Mouse (Mus musculus) thymus, adult 2 months (tissue): ENCODE data around the gene Gnb1.

Source experiments
- CTCF ChIP-seq: fragments of 200-500 bp; IDR thresholded peaks from 2 replicates; pipeline ENCODE4 v1.5.1; 2012; ENCODE audit warnings: mild to moderate bottlenecking, control low read depth, low read length, moderate library complexity, borderline replicate concordance; ENCODE audit not compliant: control insufficient read depth, poor library complexity, insufficient read depth; ENCODE audit errors: extremely low read depth
- POLR2A ChIP-seq: fragments of 200-500 bp; IDR thresholded peaks from 2 replicates; pipeline ENCODE4 v1.6.1; 2012; ENCODE audit warnings: mild to moderate bottlenecking, low read length, control low read depth, moderate library complexity; ENCODE audit not compliant: control insufficient read depth, poor library complexity, insufficient read depth; ENCODE audit errors: extremely low read depth

DNA sequence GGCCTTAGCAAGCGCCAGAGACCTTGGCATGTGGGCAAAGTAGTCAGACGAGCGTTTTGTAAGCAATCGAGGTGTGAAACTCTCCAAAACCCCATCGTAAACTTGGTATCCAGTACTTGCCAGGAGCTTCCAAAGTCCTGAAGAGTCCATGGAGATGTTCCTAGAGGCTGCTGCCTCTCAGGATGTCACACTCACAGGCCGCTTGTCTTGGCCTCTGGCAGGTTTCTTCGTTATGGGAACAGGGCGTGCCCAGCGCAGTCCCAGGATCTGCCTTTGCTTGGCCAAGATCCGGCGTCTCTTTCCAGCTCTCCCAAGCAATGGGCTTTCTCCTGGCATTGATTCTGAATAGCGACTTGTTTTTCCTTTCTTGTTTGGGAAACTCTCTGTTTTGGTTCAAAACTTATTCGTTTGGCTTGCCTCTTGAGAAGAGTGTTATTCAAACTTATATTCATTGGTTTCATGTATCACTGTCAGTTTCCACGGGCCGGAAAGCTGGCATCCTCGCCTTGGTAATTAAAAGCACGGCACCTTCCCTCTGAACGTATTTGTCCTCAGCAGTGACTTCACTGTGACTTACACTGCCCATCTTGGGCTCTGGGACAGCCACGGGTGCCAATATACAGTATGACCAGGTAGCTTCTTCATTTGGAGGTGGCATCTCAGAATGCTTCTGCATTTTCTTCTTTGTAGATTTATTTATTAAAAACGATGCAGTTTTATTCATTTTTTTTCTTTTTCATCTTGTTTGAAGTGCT lies 73.3 kb downstream of the Gnb1 start:
- no peak for TF ChIP-seq CTCF
- TF ChIP-seq POLR2A: no peak
